Mouse (Mus musculus): Measurements from ENCODE around the gene Rapgef5. TPM values are rescaled to one million over a fixed set of nuclear protein-coding genes. Genes with fewer than 3 reads are reported as not detected.

Rapgef5 gene
- polyA plus RNA-seq, 1 experiment from 2014 or later, result 2.4 TPM

DNA sequence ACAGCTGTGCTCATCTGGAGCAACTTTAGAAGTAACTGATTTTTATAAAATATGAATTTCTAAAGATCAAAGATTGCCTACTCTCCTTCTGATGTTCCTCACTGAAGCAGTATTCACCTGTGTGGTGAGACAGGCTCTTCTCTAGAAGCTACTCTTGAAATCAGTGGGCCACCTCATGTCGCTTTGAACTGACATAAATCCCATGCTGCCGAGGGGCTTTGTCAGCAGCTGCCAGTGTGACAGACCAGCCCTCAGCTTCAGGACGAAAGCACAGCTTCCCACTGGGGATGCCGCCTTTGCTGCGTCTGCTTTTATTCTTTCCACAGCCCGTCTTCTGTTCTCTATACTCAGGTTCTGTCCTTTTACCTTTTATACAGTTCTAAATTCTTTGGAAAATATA is 197.3 kb downstream of the Rapgef5 start:
- H3K4me3 ChIP-seq (ENCODE audit: inconsistent target), result no peak overlapping the region
- no peaks in the 10 kb centered on the region for H3K79me2 ChIP-seq (ENCODE audit: inconsistent target)
- H3K27ac ChIP-seq, result no peak overlapping the region
- 90% methylated on average over 6 of the region's 6 CpGs for WGBS (ENCODE audit: missing documents)
- H3K36me3 ChIP-seq (ENCODE audit: inconsistent target), result no peaks in the 10 kb centered on the region

- WGBS (ENCODE audit: missing documents), result 56% methylated on average over 14 of the region's 14 CpGs
- H3K4me3 ChIP-seq (ENCODE audit: inconsistent target), result no peak overlapping the region
- H3K36me3 ChIP-seq (ENCODE audit: inconsistent target), result no peaks in the 10 kb centered on the region
- H3K27ac ChIP-seq, result no peak overlapping the region
- no peaks in the 10 kb centered on the region for H3K79me2 ChIP-seq (ENCODE audit: inconsistent target)
These were observed 204.8 kb downstream of the Rapgef5 start for GRCm38 (mm10) chr12:117720794-117721747.

DNA sequence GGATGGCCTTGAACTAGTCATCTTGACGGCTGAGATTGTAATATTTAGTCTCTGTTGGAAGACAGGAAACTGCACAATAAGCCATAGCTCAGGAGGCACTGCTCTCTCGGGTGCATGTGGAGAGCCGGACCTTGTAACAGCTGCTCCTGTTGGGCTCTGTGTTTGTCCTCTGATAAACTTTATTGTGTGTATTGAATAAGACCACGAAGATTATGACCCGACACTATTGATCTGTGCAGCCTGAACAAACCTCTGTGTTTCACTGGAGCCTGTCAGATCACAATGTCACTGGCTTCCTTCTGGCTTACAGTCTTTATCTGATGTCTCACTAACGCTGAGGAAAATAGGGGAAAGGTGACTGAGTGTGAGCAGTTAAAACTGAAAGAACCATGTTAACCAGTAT is 205.5 kb downstream of the Rapgef5 start:
- Histone ChIP-seq H3K27ac (no peak overlapping the region), H3K36me3 (ENCODE audit: inconsistent target) (no peaks in the 10 kb centered on the region), H3K4me3 (ENCODE audit: inconsistent target) (no peak overlapping the region), H3K79me2 (ENCODE audit: inconsistent target) (no peaks in the 10 kb centered on the region)
- WGBS (ENCODE audit: missing documents), result 50% methylated on average over 6 of the region's 6 CpGs

DNA sequence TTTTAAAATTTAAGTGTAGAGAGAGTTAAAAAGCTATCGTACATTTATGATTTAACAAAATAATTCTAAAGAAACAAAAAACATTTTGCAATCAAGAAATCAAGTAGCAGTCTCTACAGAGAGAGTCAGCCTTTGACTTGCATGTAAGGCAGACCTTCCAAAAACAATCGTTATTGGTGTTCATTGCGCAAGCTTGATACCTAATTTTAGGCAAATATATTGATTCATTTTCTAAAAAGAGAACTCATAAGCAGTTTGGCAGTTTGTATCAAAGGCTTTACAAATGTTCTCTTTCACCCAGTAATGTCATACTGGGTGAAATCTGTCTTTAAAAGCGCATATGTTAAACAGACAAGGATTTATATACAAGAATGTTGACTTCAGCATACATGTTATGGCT is 208.7 kb downstream of the Rapgef5 start:
- Histone ChIP-seq H3K27ac (no peak overlapping the region), H3K4me3 (ENCODE audit: inconsistent target) (no peak overlapping the region), H3K36me3 (ENCODE audit: inconsistent target) (no peaks in the 10 kb centered on the region), H3K79me2 (ENCODE audit: inconsistent target) (no peaks in the 10 kb centered on the region)
- WGBS (ENCODE audit: missing documents), result 90% methylated on average over 4 of the region's 4 CpGs

GRCm38 (mm10) chr12:117727481-117728177 is 211.3 kb downstream of the Rapgef5 start:
- no peaks in the 10 kb centered on the region for H3K79me2 ChIP-seq (ENCODE audit: inconsistent target)
- H3K36me3 ChIP-seq (ENCODE audit: inconsistent target), result no peaks in the 10 kb centered on the region
- H3K4me3 ChIP-seq (ENCODE audit: inconsistent target), result no peak overlapping the region
- H3K27ac ChIP-seq, result no peak overlapping the region
- WGBS (ENCODE audit: missing documents), result 88% methylated on average over 8 of the region's 8 CpGs

DNA sequence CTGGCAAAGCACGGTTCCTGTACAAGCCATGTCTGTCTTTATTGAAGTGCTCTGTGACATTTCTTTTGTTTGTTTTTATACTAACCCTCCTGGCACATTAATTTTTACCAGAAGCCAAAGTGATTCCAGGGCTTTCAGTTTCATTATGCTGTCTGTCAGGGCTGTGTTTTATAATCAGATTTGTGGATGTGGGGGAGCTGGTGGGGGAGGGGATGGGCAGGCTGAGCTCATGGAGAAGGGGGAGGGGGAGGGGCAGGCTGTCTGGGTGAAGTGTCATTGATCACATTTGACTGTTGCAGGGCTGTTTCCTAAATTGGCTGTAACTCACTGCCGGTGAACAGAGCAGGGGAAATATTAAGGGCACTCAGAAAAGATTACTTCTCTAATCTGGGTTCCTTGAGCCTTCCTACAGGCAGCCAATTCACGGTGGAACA is 211.9 kb downstream of the Rapgef5 start:
- 13% methylated on average over 3 of the region's 3 CpGs for WGBS (ENCODE audit: missing documents)
- no peak overlapping the region for H3K4me3 ChIP-seq (ENCODE audit: inconsistent target)
- H3K79me2 ChIP-seq (ENCODE audit: inconsistent target), result no peaks in the 10 kb centered on the region
- H3K27ac ChIP-seq, result no peak overlapping the region
- H3K36me3 ChIP-seq (ENCODE audit: inconsistent target), result no peaks in the 10 kb centered on the region

- Histone ChIP-seq H3K4me3 (ENCODE audit: inconsistent target) (no peak overlapping the region), H3K79me2 (ENCODE audit: inconsistent target) (no peaks in the 10 kb centered on the region), H3K36me3 (ENCODE audit: inconsistent target) (no peaks in the 10 kb centered on the region), H3K27ac (no peak overlapping the region)
These were observed 217.3 kb downstream of the Rapgef5 start for GRCm38 (mm10) chr12:117733611-117734010.

- Histone ChIP-seq H3K79me2 (ENCODE audit: inconsistent target) (no peaks in the 10 kb centered on the region), H3K27ac (no peak overlapping the region)
- 22% methylated on average over 3 of the region's 3 CpGs for WGBS (ENCODE audit: missing documents)
These were observed 219.9 kb downstream of the Rapgef5 start for GRCm38 (mm10) chr12:117736130-117736529.

GRCm38 (mm10) chr12:117736928-117737327 is 220.6 kb downstream of the Rapgef5 start:
- Histone ChIP-seq H3K4me3 (ENCODE audit: inconsistent target) (no peak overlapping the region), H3K36me3 (ENCODE audit: inconsistent target) (no peaks in the 10 kb centered on the region), H3K79me2 (ENCODE audit: inconsistent target) (no peaks in the 10 kb centered on the region), H3K27ac (no peak overlapping the region)
- 65% methylated on average over 2 of the region's 2 CpGs for WGBS (ENCODE audit: missing documents)

More at GRCm38 (mm10) chr12:117736130-117736529, 219.9 kb downstream of the Rapgef5 start:
- H3K4me3 ChIP-seq (ENCODE audit: inconsistent target), result no peak overlapping the region
- no peaks in the 10 kb centered on the region for H3K36me3 ChIP-seq (ENCODE audit: inconsistent target)

- WGBS (ENCODE audit: missing documents), result 94% methylated on average over 11 of the region's 11 CpGs
- H3K27ac ChIP-seq, result no peak overlapping the region
- no peaks in the 10 kb centered on the region for H3K36me3 ChIP-seq (ENCODE audit: inconsistent target)
- no peaks in the 10 kb centered on the region for H3K79me2 ChIP-seq (ENCODE audit: inconsistent target)
- no peak overlapping the region for H3K4me3 ChIP-seq (ENCODE audit: inconsistent target)
These were observed 221.2 kb downstream of the Rapgef5 start for GRCm38 (mm10) chr12:117737332-117738031.

GRCm38 (mm10) chr12:117742487-117742886 is 226.2 kb downstream of the Rapgef5 start:
- WGBS (ENCODE audit: missing documents), result 100% methylated on average over 1 of the region's 1 CpGs
- no peak overlapping the region for H3K27ac ChIP-seq
- H3K36me3 ChIP-seq (ENCODE audit: inconsistent target), result no peaks in the 10 kb centered on the region
- H3K79me2 ChIP-seq (ENCODE audit: inconsistent target), result no peaks in the 10 kb centered on the region
- H3K4me3 ChIP-seq (ENCODE audit: inconsistent target), result no peak overlapping the region

DNA sequence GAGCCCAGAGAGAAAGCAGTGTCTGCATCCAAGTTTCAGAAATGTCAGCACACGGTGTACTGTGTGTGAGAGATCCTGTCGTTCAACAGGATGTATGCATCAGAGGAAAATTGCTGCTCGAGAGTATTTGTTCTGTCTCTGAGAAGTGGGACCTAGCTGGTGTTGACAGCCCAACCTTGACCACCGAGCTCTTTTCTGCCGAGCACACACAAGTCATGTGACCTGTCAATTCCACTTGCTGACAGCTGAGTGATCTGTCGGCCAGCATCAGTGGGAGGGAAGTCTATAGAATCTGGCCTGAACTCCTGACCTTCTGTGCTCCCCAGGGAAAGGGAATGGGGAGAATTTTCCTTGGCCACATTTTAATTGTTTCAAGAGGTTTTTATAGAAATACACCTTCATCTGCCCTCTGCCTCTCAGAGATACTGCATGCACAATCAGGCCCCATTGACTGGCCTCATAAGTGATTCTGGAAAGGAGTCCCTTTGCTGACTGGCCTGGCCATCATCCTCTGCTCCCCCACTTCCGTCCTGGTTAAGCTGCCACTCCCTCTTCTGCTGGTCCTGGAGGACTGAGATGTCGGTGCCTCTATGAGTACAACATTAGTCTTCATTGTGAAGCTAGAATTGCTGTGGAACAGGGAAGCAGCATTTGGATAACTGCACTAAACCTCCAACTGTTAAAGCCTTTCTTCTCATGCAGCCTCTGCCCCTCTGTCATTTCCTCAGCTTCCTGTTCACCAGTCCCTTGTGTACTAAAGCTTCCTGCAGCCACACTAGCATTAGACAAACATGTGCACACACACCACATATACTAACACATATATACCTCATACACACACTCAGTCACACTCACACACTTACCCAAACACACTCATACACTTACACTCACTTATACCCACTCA is 228.6 kb downstream of the Rapgef5 start:
- Histone ChIP-seq H3K4me3 (ENCODE audit: inconsistent target) (no peak overlapping the region), H3K36me3 (ENCODE audit: inconsistent target) (no peaks in the 10 kb centered on the region), H3K27ac (no peak overlapping the region), H3K79me2 (ENCODE audit: inconsistent target) (no peaks in the 10 kb centered on the region)
- WGBS (ENCODE audit: missing documents), result 42% methylated on average over 8 of the region's 8 CpGs

GRCm38 (mm10) chr12:117746611-117747010 is 230.3 kb downstream of the Rapgef5 start:
- Histone ChIP-seq H3K79me2 (ENCODE audit: inconsistent target) (no peaks in the 10 kb centered on the region), H3K4me3 (ENCODE audit: inconsistent target) (no peak overlapping the region), H3K36me3 (ENCODE audit: inconsistent target) (no peaks in the 10 kb centered on the region), H3K27ac (no peak overlapping the region)
- WGBS (ENCODE audit: missing documents), result 97% methylated on average over 7 of the region's 7 CpGs

DNA sequence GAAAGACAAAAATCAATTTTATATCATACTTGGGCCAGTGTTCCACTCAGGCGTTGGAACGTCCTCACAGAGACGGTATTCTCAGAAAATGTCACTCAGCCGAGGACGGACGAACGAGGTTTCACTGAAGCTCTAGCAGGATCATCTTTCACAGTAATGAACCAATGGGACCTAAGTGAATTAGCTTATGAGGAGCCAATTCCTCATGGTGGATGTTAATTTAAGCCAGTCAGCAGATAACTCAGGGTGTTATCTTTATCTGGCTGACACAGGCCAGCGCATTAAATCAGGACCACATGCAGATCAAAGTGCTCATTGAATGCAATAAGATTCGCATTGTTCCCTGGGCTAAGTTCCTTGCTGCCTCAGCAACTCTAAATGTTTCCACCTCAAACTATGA is 234.8 kb downstream of the Rapgef5 start:
- Histone ChIP-seq H3K36me3 (ENCODE audit: inconsistent target) (no peaks in the 10 kb centered on the region), H3K79me2 (ENCODE audit: inconsistent target) (no peaks in the 10 kb centered on the region), H3K4me3 (ENCODE audit: inconsistent target) (no peak overlapping the region), H3K27ac (no peak overlapping the region)
- WGBS (ENCODE audit: missing documents), result 98% methylated on average over 9 of the region's 9 CpGs

Measured in macrophage (primary cell).